ENCODE assay signal across 7 mouse cellular contexts in the genomic region with DNA sequence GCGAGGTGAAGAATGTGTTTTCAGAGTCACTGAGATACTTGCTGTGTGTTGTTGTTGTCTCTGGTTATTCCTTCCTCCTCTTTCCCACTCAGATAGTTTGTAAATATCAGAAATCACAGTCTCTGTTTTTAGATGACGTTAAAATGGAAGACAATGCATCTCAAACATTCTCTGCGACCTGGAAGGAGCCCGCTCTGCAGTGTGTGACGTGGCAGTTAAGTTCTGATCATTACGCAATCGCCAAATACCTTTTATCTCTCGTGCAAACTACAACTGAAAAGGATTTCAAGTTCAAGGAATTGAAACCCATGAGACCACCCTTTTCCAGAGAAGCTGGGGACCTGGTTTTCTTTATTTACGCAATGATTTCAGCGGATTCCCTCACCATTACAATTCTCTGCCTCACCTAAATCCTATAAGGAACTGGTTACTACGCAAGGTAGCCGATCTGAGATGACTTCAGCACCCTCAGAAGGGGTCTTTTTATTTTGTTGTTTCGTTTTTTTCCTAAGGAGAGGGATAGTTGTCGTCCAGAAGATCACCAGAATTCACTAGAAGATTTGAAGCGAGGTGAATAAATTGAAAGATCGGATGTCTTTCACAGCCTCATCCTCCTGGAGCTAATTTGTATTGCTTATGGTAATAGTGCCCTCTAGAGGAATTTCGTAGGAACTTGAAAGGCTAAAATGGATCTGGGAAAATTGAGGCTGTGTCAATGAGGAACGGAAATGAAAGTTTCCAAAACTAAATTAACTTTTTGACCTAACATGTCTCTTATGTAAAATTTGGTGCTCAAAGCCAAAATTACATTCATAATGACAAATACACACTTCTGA. TPM values are rescaled to one million over a fixed set of nuclear protein-coding genes. Genes with fewer than 3 reads are reported as not detected.
DNase-seq lines count a peak whose midpoint lies in the region; ATAC-seq lines count a peak whose summit lies in the region.

No protein-coding gene starts in this region.

- DNase-seq in layer of hippocampus, adult 11-12 months (ENCODE audit: low spot score) = peak; percentile 10
- DNase-seq in layer of hippocampus, adult 9-11 months = no peak
- DNase-seq in embryo, embryonic 10.5 days (ENCODE audit: low spot score) = peak; percentile 72
- DNase-seq in yolk sac, embryonic 10.5 days (ENCODE audit: low spot score) = no peak
- no peak for DNase-seq in kidney, postnatal 36 days

- WGBS in hindbrain, embryonic 16.5 days = 55% methylated on average over 18 of the region's 18 CpGs
- 55% methylated on average over 18 of the region's 18 CpGs for WGBS in neural tube, embryonic 15.5 days

- no peaks in the 10 kb centered on the region for H3K4me1 ChIP-seq in hindbrain, embryonic 16.5 days (ENCODE audit: control insufficient read depth, insufficient read depth, low read depth, low read length)
- 0 out of 2 replicates have a peak, but pooled peaks cover 2% of the 10 kb centered on the region for H3K4me1 ChIP-seq in neural tube, embryonic 15.5 days

- H3K9me3 ChIP-seq in hindbrain, embryonic 16.5 days (ENCODE audit: control insufficient read depth, low read length) = no peaks in the 10 kb centered on the region
- H3K9me3 ChIP-seq in neural tube, embryonic 15.5 days (replicated peaks) = no peaks in the 10 kb centered on the region

- peak overlapping the region; percentile 37 for H3K4me2 ChIP-seq in hindbrain, embryonic 16.5 days (ENCODE audit: low read length)
- H3K4me2 ChIP-seq in neural tube, embryonic 15.5 days = peak overlapping the region; percentile 30; the same call in 1 of the 2 replicates

- no peak overlapping the region; the same call in 1 of the 2 replicates for H3K9ac ChIP-seq in hindbrain, embryonic 16.5 days (ENCODE audit: low read depth, low read length)
- no peak overlapping the region for H3K9ac ChIP-seq in neural tube, embryonic 15.5 days (replicated peaks)

- no peaks in the 10 kb centered on the region for H3K36me3 ChIP-seq in hindbrain, embryonic 16.5 days (ENCODE audit: control insufficient read depth, insufficient read depth, low read length)
- H3K36me3 ChIP-seq in neural tube, embryonic 15.5 days = no peaks in the 10 kb centered on the region

- no peaks in the 10 kb centered on the region for H3K27me3 ChIP-seq in hindbrain, embryonic 16.5 days (replicated peaks; ENCODE audit: control insufficient read depth, insufficient read depth, low read length)
- no peaks in the 10 kb centered on the region for H3K27me3 ChIP-seq in neural tube, embryonic 15.5 days (replicated peaks)

- no peak overlapping the region for H3K27ac ChIP-seq in hindbrain, embryonic 16.5 days (ENCODE audit: low read depth, low read length)
- no peak overlapping the region for H3K27ac ChIP-seq in neural tube, embryonic 15.5 days (replicated peaks)

- ATAC-seq in hindbrain, embryonic 16.5 days = peak; percentile 61; the same call in 1 of the 2 replicates
- ATAC-seq in neural tube, embryonic 15.5 days (ENCODE audit: low FRiP score) = 0 out of 2 replicates have a peak, but pooled peaks have one; percentile 65

- no peak overlapping the region for H3K4me3 ChIP-seq in hindbrain, embryonic 16.5 days (ENCODE audit: low read length)
- no peak overlapping the region for H3K4me3 ChIP-seq in neural tube, embryonic 15.5 days (replicated peaks)

RNA-seq across cellular contexts. Expression of gene Pik3c2g, which starts 9.8 kb away (rescaled TPM):
- 0.40 and 0.65 TPM in 2 replicates for polyA plus RNA-seq in hindbrain, embryonic 16.5 days (2015; fragmentation: Nextera tagmentation; extraction: Ambion mirVana)
- 0.19 and 0.36 TPM in 2 replicates for polyA plus RNA-seq in neural tube, embryonic 15.5 days (2015; fragmentation: Nextera tagmentation; extraction: Ambion mirVana)

Comparison
In these comparisons a context has a peak if more than half of its experiments do, and no peak if none do; other contexts are left out.
1. DNase-seq: peak in layer of hippocampus, adult 11-12 months (single experiment) and embryo, embryonic 10.5 days (single experiment); none in layer of hippocampus, adult 9-11 months (single experiment), yolk sac, embryonic 10.5 days (single experiment) and kidney, postnatal 36 days (0 of 2).